In the genomic region with DNA sequence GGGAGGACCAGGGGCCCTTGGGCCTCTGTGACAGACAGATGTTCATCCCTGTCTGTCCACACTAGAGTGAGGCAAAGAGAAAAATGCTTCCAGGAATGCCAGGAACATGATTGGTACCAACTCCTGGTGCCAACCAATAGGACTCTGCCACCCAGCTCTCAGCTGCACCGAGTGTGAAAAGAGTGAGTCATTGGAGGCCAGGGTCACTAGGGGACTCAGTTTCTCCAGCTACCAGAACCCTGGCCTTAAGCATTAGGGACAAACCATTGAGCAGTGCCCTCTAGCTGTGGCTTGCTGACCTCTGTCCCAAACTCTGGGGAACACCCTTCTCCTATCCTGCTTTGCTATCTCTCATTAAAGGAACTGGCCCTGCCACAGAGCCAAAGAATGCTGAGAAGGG, we compare ENCODE assay signal across 21 mouse cellular contexts.
A peak's percentile ranks its signal among the peaks of the same experiment; 100 is the strongest.
DNase-seq lines count a peak whose midpoint lies in the region; ATAC-seq and TF ChIP-seq lines count a peak whose summit lies in the region.
"Had no signal": no experiment of that assay in that cellular context is flagged by ENCODE, and none has a peak within 500 bp of the region (broad histone marks: within the 10 kb centered on the region; RNA-seq: fewer than 3 reads in every experiment).

No protein-coding gene starts in this region.

- TF ChIP-seq POLR2A in cortical plate, adult 2 months (IDR thresholded peaks at IDR 0.05; ENCODE audit: extremely low read depth, insufficient read depth, low read length) = no peak

- no peaks in the 10 kb centered on the region for H3K27me3 ChIP-seq in hindbrain, embryonic 13.5 days
- H3K27me3 ChIP-seq in hindbrain, embryonic 11.5 days (ENCODE audit: control insufficient read depth, insufficient read depth, low read length) = no peaks in the 10 kb centered on the region; the same call in 1 of the 2 replicates
- H3K27me3 ChIP-seq in lung, embryonic 16.5 days (ENCODE audit: control insufficient read depth, insufficient read depth, low read depth, low read length) = no peaks in the 10 kb centered on the region
- H3K27me3 ChIP-seq: heart, embryonic 15.5 days; limb, embryonic 12.5 days; liver, embryonic 13.5 days; lung, embryonic 15.5 days; neural tube, embryonic 13.5 days had no signal

- peaks cover 43% of the 10 kb centered on the region for H3K36me3 ChIP-seq in hindbrain, embryonic 13.5 days
- H3K36me3 ChIP-seq in hindbrain, embryonic 11.5 days (ENCODE audit: control insufficient read depth, insufficient read depth, low read length) = peaks cover 1% of the 10 kb centered on the region
- no peaks in the 10 kb centered on the region for H3K36me3 ChIP-seq in lung, embryonic 16.5 days (ENCODE audit: control insufficient read depth, insufficient read depth, low read length)
- H3K36me3 ChIP-seq: heart, embryonic 15.5 days; limb, embryonic 12.5 days; liver, embryonic 13.5 days; lung, embryonic 15.5 days had no signal

- H3K9me3 ChIP-seq in hindbrain, embryonic 13.5 days = no peaks in the 10 kb centered on the region
- H3K9me3 ChIP-seq in hindbrain, embryonic 11.5 days (ENCODE audit: control insufficient read depth, low read length) = no peaks in the 10 kb centered on the region
- H3K9me3 ChIP-seq in lung, embryonic 16.5 days (ENCODE audit: control insufficient read depth, low read length) = no peaks in the 10 kb centered on the region
- H3K9me3 ChIP-seq: heart, embryonic 15.5 days; limb, embryonic 12.5 days; liver, embryonic 13.5 days; lung, embryonic 15.5 days; neural tube, embryonic 13.5 days had no signal

- TF ChIP-seq CTCF in cortical plate, adult 2 months (IDR thresholded peaks at IDR 0.05; ENCODE audit: extremely low read depth, insufficient read depth, low read length) = no peak

- WGBS in hindbrain, embryonic 13.5 days = 79% methylated on average over 1 of the region's 1 CpGs
- 67% methylated on average over 1 of the region's 1 CpGs for WGBS in hindbrain, embryonic 11.5 days
- 65% methylated on average over 1 of the region's 1 CpGs for WGBS in lung, embryonic 16.5 days

- no peak for DNase-seq in hindbrain, embryonic 11.5 days (ENCODE audit: low spot score)
- no peak for DNase-seq in lung, postnatal 4 days
- peak; percentile 68 for DNase-seq in adrenal gland, adult 2 months
- DNase-seq in gastrocnemius, adult 18-20 months (ENCODE audit: low spot score) = no peak
- DNase-seq in MN1 (ENCODE audit: low spot score) = no peak
- DNase-seq: cerebellum, adult 2 months; cerebellum, postnatal 36 days; gastrocnemius, postnatal 36 days; heart, postnatal 4 days; kidney, adult 8-10 months; kidney, postnatal 25 days; liver, embryonic 13.5 days; thymus, postnatal 25 days had no signal

- H3K4me2 ChIP-seq in hindbrain, embryonic 13.5 days = no peak overlapping the region
- H3K4me2 ChIP-seq in hindbrain, embryonic 11.5 days (replicated peaks; ENCODE audit: low read depth, low read length) = no peak overlapping the region
- H3K4me2 ChIP-seq in lung, embryonic 16.5 days (ENCODE audit: low read depth, low read length) = no peak overlapping the region
- H3K4me2 ChIP-seq: heart, embryonic 15.5 days; limb, embryonic 12.5 days; liver, embryonic 13.5 days; lung, embryonic 15.5 days; neural tube, embryonic 13.5 days had no signal

- H3K4me1 ChIP-seq in hindbrain, embryonic 13.5 days (replicated peaks) = peaks cover 7% of the 10 kb centered on the region; the same call in 1 of the 2 replicates
- H3K4me1 ChIP-seq in hindbrain, embryonic 11.5 days (replicated peaks; ENCODE audit: control insufficient read depth, insufficient read depth, low read length) = no peaks in the 10 kb centered on the region
- H3K4me1 ChIP-seq in lung, embryonic 16.5 days (replicated peaks; ENCODE audit: control insufficient read depth, insufficient read depth, low read length) = peaks cover 6% of the 10 kb centered on the region
- peaks cover 15% of the 10 kb centered on the region for H3K4me1 ChIP-seq in cortical plate, adult 2 months (ENCODE audit: control insufficient read depth, insufficient read depth, low read length)
- H3K4me1 ChIP-seq: heart, embryonic 15.5 days; limb, embryonic 12.5 days; liver, embryonic 13.5 days had no signal

- H3K27ac ChIP-seq in hindbrain, embryonic 13.5 days = peak overlapping the region; percentile 25; the same call in 1 of the 2 replicates
- no peak overlapping the region for H3K27ac ChIP-seq in hindbrain, embryonic 11.5 days (ENCODE audit: low read depth, low read length)
- H3K27ac ChIP-seq in lung, embryonic 16.5 days (ENCODE audit: low read length) = no peak overlapping the region
- peak overlapping the region; percentile 72; the same call in 1 of the 2 replicates for H3K27ac ChIP-seq in cortical plate, adult 2 months (ENCODE audit: insufficient read depth, low read length)
- H3K27ac ChIP-seq: heart, embryonic 15.5 days; limb, embryonic 12.5 days; liver, embryonic 13.5 days; lung, embryonic 15.5 days; neural tube, embryonic 13.5 days had no signal

- H3K9ac ChIP-seq in hindbrain, embryonic 13.5 days = no peak overlapping the region
- no peak overlapping the region for H3K9ac ChIP-seq in hindbrain, embryonic 11.5 days (ENCODE audit: low read depth, low read length)
- no peak overlapping the region for H3K9ac ChIP-seq in lung, embryonic 16.5 days (ENCODE audit: low read length)
- H3K9ac ChIP-seq: heart, embryonic 15.5 days; limb, embryonic 12.5 days; liver, embryonic 13.5 days; lung, embryonic 15.5 days; neural tube, embryonic 13.5 days had no signal

- H3K4me3 ChIP-seq in hindbrain, embryonic 13.5 days = no peak overlapping the region
- H3K4me3 ChIP-seq in hindbrain, embryonic 11.5 days (ENCODE audit: low read depth, low read length) = no peak overlapping the region
- no peak overlapping the region for H3K4me3 ChIP-seq in lung, embryonic 16.5 days (ENCODE audit: low read length)
- H3K4me3 ChIP-seq in cortical plate, adult 2 months (ENCODE audit: insufficient read depth, low read length) = no peak overlapping the region
- H3K4me3 ChIP-seq: erythroblast, embryonic 14.5 days; heart, embryonic 15.5 days; limb, embryonic 12.5 days; liver, embryonic 13.5 days; lung, embryonic 15.5 days; neural tube, embryonic 13.5 days had no signal

- ATAC-seq in hindbrain, embryonic 13.5 days (ENCODE audit: low FRiP score) = no peak
- ATAC-seq in hindbrain, embryonic 11.5 days (ENCODE audit: low FRiP score) = no peak
- ATAC-seq in lung, embryonic 16.5 days (ENCODE audit: low read depth) = 0 out of 2 replicates have a peak, but pooled peaks have one; percentile 4

Comparison
In these comparisons a context has a peak if more than half of its experiments do, and no peak if none do; other contexts are left out.
1. H3K27ac ChIP-seq: peak in hindbrain, embryonic 13.5 days (single experiment) and cortical plate, adult 2 months (single experiment); none in hindbrain, embryonic 11.5 days (single experiment) and lung, embryonic 16.5 days (single experiment).